Mouse (Mus musculus): Measurements from ENCODE around the gene Apoc3.

DNA sequence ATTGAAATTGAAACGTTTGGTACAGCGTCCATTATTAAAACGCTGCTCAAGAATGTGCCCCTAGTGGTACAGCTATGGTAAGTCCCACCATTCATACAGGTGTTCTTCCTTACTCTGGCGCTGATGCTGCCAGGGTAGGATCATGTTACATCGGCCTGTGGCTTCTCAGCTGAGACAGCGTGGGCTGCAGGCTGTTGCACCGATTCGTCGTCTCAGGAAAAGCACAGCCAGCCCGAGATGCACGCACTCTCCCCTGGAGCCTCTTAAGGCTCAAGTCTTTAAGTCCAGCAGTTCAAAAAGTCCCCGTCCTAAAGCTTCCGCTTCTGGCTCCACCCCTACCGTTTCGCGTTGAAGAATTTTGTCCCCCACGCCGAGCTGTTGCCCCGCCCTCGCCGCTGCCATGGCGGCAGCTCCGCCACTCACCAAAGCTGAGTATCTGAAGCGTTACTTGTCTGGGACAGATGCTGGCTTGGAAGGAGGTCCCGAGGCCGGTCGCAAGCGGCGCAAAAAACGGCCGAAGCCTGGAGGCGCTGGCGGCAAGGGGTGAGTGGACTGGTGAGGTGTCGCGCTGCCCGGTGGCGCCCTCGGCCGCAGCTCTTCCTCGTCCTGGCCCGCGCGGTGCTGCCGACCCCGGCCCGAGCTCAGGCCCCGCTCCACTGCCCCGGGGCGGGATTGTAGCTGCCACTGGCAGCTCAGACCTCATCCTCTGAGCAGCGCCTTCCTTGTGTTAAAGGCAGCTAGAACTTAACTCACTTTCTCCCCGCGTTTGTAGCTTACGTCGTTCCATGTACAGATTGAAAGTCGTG, 47.4 kb upstream of the Apoc3 start, which contains the start of gene Bud13:
- peak; percentile 74; the same call in 1 of the 2 replicates for TF ChIP-seq POLR2A (IDR thresholded peaks at IDR 0.05; ENCODE audit: borderline replicate concordance, extremely low read depth, insufficient read depth, insufficient read length, poor library complexity, severe bottlenecking)
- TF ChIP-seq CTCF (IDR thresholded peaks at IDR 0.05; ENCODE audit: borderline replicate concordance, extremely low read depth, insufficient read depth, insufficient read length) = peak; percentile 58; the same call in 1 of the 2 replicates

Data from brain, embryonic 14.5 days (tissue).